Mouse (Mus musculus): ENCODE data around the gene Nlrp14. TPM values are rescaled to one million over a fixed set of nuclear protein-coding genes. Genes with fewer than 3 reads are reported as not detected.
"Not testable (repeated sequence)": the region's sequence is repeated elsewhere in the genome, so short reads cannot be mapped to it uniquely, and the experiment has no call there.

The Nlrp14 gene
- polyA plus RNA-seq (2014; fragmentation: Nextera tagmentation; extraction: Ambion mirVana): not detected in 2 replicates

DNA sequence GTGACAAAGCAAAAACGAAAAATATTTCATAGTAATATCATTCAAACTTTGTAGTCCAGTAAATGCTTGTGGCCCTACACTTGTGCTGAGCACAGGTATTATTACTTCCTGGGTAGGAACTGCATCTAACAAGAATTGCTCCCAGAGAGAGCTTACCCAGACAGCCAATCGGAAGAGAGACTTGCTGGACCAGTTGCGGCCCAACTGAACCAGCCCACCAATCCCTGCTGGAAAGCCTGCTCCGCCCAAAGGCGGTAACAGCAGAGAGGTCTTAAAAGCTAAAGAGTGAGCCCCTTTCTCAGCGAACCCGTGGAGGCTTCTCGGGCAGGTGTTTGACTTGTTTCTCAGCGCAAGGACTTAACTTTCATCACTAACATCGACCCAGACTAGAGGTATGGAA lies at the start of gene Nlrp14:
TSS of gene Nlrp14 (plus strand) at position 301 of the 400 bp plus-strand sequence.
- no peak within 1 kb of the TSS for H3K9ac ChIP-seq (ENCODE audit: low read depth, low read length)
- ATAC-seq (replicated peaks; ENCODE audit: insufficient number of reproducible peaks, low FRiP score, low TSS enrichment): no peak
- no peaks in the 10 kb centered on the region for H3K36me3 ChIP-seq (ENCODE audit: control insufficient read depth, insufficient read depth, low read length)
- no peaks in the 10 kb centered on the region for H3K27me3 ChIP-seq (ENCODE audit: control insufficient read depth, insufficient read depth, low read length)
- 78% methylated on average over 10 of the region's 10 CpGs for WGBS (ENCODE audit: insufficient replicate concordance)
- no peak within 1 kb of the TSS for H3K4me2 ChIP-seq
- no peak within 1 kb of the TSS for H3K27ac ChIP-seq (ENCODE audit: low read depth, low read length)
- no peaks in the 10 kb centered on the region for H3K9me3 ChIP-seq (replicated peaks; ENCODE audit: control insufficient read depth, low read length)
- no peak within 1 kb of the TSS for H3K4me3 ChIP-seq (ENCODE audit: low read depth, low read length)
- no peaks in the 10 kb centered on the region for H3K4me1 ChIP-seq (ENCODE audit: control insufficient read depth, insufficient read depth, low read length)

DNA sequence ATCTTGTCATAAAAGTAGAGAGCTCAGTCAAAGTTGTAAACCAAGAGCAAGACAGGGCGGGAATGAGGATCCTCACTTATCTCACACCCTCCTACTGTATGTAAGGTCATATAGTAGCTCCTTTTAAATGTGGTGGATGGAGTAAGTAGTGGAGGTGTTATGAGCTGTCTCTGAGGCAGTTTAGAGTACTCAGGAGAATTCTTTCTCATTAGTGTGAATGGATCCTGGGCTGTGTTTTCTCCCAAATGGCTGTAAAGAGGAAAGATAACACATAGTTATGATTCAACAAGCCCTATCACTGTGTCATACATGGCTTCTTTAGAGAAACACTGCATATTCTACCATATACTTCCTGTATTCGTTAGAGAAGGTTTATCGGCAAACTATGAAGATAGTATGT lies 35.8 kb upstream of the Nlrp14 start, which contains the start of gene Olfr715:
TSS of gene Olfr715 (minus strand) at position 101 of the 400 bp plus-strand sequence.
- not testable (repeated sequence) for H3K27me3 ChIP-seq (ENCODE audit: control insufficient read depth, insufficient read depth, low read length); H3K9me3 ChIP-seq (replicated peaks; ENCODE audit: control insufficient read depth, low read length); H3K36me3 ChIP-seq (ENCODE audit: control insufficient read depth, insufficient read depth, low read length); H3K27ac ChIP-seq (ENCODE audit: low read depth, low read length); H3K4me3 ChIP-seq (ENCODE audit: low read depth, low read length); H3K4me2 ChIP-seq; H3K4me1 ChIP-seq (ENCODE audit: control insufficient read depth, insufficient read depth, low read length); ATAC-seq (replicated peaks; ENCODE audit: insufficient number of reproducible peaks, low FRiP score, low TSS enrichment); H3K9ac ChIP-seq (ENCODE audit: low read depth, low read length)
- 88% methylated on average over 2 of the region's 3 CpGs for WGBS (ENCODE audit: insufficient replicate concordance)

- H3K9ac ChIP-seq (ENCODE audit: low read depth, low read length); H3K4me3 ChIP-seq (ENCODE audit: low read depth, low read length); H3K27me3 ChIP-seq (ENCODE audit: control insufficient read depth, insufficient read depth, low read length); ATAC-seq (replicated peaks; ENCODE audit: insufficient number of reproducible peaks, low FRiP score, low TSS enrichment); H3K4me1 ChIP-seq (ENCODE audit: control insufficient read depth, insufficient read depth, low read length); H3K36me3 ChIP-seq (ENCODE audit: control insufficient read depth, insufficient read depth, low read length); H3K4me2 ChIP-seq; H3K27ac ChIP-seq (ENCODE audit: low read depth, low read length); H3K9me3 ChIP-seq (replicated peaks; ENCODE audit: control insufficient read depth, low read length): not testable (repeated sequence)
- 59% methylated on average over 2 of the region's 2 CpGs for WGBS (ENCODE audit: insufficient replicate concordance)
Observed at GRCm38 (mm10) chr7:107138027-107138426, 28.8 kb upstream of the Nlrp14 start, which contains the start of gene Olfr716. Olfr716 (plus strand) TSS chr7:107138327.

DNA sequence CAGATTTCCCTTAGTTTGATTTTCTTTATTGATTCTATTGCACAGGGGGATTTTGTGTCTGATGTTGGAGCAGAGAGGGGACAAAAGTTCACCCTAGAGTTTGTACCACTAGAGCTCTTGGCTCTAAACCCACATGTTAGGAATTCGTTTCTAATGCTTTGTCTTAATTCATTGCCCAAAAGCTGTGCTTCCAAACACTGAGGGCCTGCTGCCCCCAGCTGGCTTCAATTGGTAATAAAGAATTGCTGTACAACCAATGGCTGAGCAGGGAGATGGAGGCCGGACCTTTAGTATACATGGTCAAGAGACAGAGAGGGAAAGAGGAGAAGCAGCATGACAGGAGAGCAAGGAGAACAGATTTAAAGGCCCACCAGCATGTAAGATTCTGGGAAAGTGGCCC lies 13.6 kb downstream of the Nlrp14 start:
- no peak for ATAC-seq (replicated peaks; ENCODE audit: insufficient number of reproducible peaks, low FRiP score, low TSS enrichment)
- Histone ChIP-seq H3K4me1 (ENCODE audit: control insufficient read depth, insufficient read depth, low read length) (no peaks in the 10 kb centered on the region), H3K27me3 (ENCODE audit: control insufficient read depth, insufficient read depth, low read length) (no peaks in the 10 kb centered on the region), H3K4me3 (ENCODE audit: low read depth, low read length) (no peak overlapping the region), H3K27ac (ENCODE audit: low read depth, low read length) (no peak overlapping the region), H3K36me3 (ENCODE audit: control insufficient read depth, insufficient read depth, low read length) (no peaks in the 10 kb centered on the region), H3K4me2 (no peak overlapping the region), H3K9ac (ENCODE audit: low read depth, low read length) (no peak overlapping the region), H3K9me3 (replicated peaks; ENCODE audit: control insufficient read depth, low read length) (no peaks in the 10 kb centered on the region)
- WGBS (ENCODE audit: insufficient replicate concordance): 42% methylated on average over 2 of the region's 2 CpGs

GRCm38 (mm10) chr7:107201817-107202216 lies 35.0 kb downstream of the Nlrp14 start:
- no peak for ATAC-seq (replicated peaks; ENCODE audit: insufficient number of reproducible peaks, low FRiP score, low TSS enrichment)
- Histone ChIP-seq H3K4me1 (ENCODE audit: control insufficient read depth, insufficient read depth, low read length) (no peaks in the 10 kb centered on the region), H3K4me2 (no peak overlapping the region), H3K27me3 (ENCODE audit: control insufficient read depth, insufficient read depth, low read length) (no peaks in the 10 kb centered on the region), H3K27ac (ENCODE audit: low read depth, low read length) (no peak overlapping the region), H3K9ac (ENCODE audit: low read depth, low read length) (no peak overlapping the region), H3K9me3 (replicated peaks; ENCODE audit: control insufficient read depth, low read length) (no peaks in the 10 kb centered on the region), H3K36me3 (ENCODE audit: control insufficient read depth, insufficient read depth, low read length) (no peaks in the 10 kb centered on the region), H3K4me3 (ENCODE audit: low read depth, low read length) (no peak overlapping the region)
- WGBS (ENCODE audit: insufficient replicate concordance): 36% methylated on average over 3 of the region's 3 CpGs

- Histone ChIP-seq H3K36me3 (ENCODE audit: control insufficient read depth, insufficient read depth, low read length) (no peaks in the 10 kb centered on the region), H3K9ac (ENCODE audit: low read depth, low read length) (no peak overlapping the region), H3K27me3 (ENCODE audit: control insufficient read depth, insufficient read depth, low read length) (peaks cover 32% of the 10 kb centered on the region), H3K4me3 (ENCODE audit: low read depth, low read length) (no peak overlapping the region), H3K27ac (ENCODE audit: low read depth, low read length) (no peak overlapping the region), H3K4me2 (no peak overlapping the region), H3K4me1 (ENCODE audit: control insufficient read depth, insufficient read depth, low read length) (no peaks in the 10 kb centered on the region), H3K9me3 (replicated peaks; ENCODE audit: control insufficient read depth, low read length) (peaks cover 10% of the 10 kb centered on the region)
- WGBS (ENCODE audit: insufficient replicate concordance): 77% methylated on average over 3 of the region's 3 CpGs
- no peak for ATAC-seq (replicated peaks; ENCODE audit: insufficient number of reproducible peaks, low FRiP score, low TSS enrichment)
Observed at GRCm38 (mm10) chr7:107207843-107208242, 41.1 kb downstream of the Nlrp14 start.

DNA sequence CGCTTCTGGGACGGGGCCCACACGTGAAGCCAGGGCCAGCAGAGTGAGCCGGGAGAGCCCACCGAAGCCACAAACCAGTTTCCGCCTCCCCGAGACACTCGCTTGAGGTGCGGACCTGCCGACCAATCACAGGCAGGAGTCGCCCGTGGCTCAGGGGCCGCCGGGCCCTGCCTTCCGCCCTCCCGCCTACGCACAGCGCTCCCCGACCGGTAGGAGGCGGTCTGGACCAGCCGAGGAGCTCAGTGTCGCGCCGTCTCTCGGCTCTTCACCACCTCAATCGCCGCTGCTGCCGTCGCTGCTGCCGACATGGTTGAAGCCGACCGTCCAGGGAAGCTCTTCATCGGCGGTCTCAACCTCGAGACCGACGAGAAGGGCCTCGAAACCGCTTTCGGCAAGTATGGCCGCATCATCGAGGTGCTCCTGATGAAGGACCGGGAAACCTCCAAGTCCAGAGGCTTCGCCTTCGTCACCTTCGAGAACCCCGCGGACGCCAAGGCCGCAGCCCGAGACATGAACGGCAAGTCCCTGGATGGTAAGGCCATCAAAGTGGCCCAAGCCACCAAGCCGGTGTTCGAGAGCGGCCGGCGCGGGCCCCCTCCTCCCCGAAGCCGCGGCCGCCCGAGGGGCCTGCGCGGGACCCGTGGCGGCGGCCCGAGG lies 42.5 kb downstream of the Nlrp14 start, which contains the start of gene Rbmxl2:
TSS of gene Rbmxl2 (plus strand) at position 242 of the 657 bp plus-strand sequence.
- WGBS (ENCODE audit: insufficient replicate concordance): 25% methylated on average over 63 of the region's 70 CpGs
- Histone ChIP-seq H3K36me3 (ENCODE audit: control insufficient read depth, insufficient read depth, low read length) (no peaks in the 10 kb centered on the region), H3K4me3 (ENCODE audit: low read depth, low read length) (peak within 1 kb of the TSS; percentile 23), H3K27me3 (ENCODE audit: control insufficient read depth, insufficient read depth, low read length) (peaks cover 36% of the 10 kb centered on the region), H3K4me2 (peak within 1 kb of the TSS; percentile 44), H3K4me1 (ENCODE audit: control insufficient read depth, insufficient read depth, low read length) (no peaks in the 10 kb centered on the region), H3K9ac (ENCODE audit: low read depth, low read length) (no peak within 1 kb of the TSS), H3K9me3 (replicated peaks; ENCODE audit: control insufficient read depth, low read length) (peaks cover 10% of the 10 kb centered on the region), H3K27ac (ENCODE audit: low read depth, low read length) (no peak within 1 kb of the TSS)
- ATAC-seq (replicated peaks; ENCODE audit: insufficient number of reproducible peaks, low FRiP score, low TSS enrichment): 0 out of 2 replicates have a peak, but pooled peaks have one; percentile 14

GRCm38 (mm10) chr7:107210126-107210576 lies 43.4 kb downstream of the Nlrp14 start:
- Histone ChIP-seq H3K27ac (ENCODE audit: low read depth, low read length) (no peak overlapping the region), H3K27me3 (ENCODE audit: control insufficient read depth, insufficient read depth, low read length) (peaks cover 38% of the 10 kb centered on the region), H3K4me1 (ENCODE audit: control insufficient read depth, insufficient read depth, low read length) (no peaks in the 10 kb centered on the region), H3K4me2 (peak overlapping the region; percentile 44), H3K36me3 (ENCODE audit: control insufficient read depth, insufficient read depth, low read length) (no peaks in the 10 kb centered on the region), H3K4me3 (ENCODE audit: low read depth, low read length) (peak overlapping the region; percentile 23), H3K9ac (ENCODE audit: low read depth, low read length) (no peak overlapping the region), H3K9me3 (replicated peaks; ENCODE audit: control insufficient read depth, low read length) (peaks cover 10% of the 10 kb centered on the region)
- WGBS (ENCODE audit: insufficient replicate concordance): 15% methylated on average over 56 of the region's 77 CpGs
- no peak for ATAC-seq (replicated peaks; ENCODE audit: insufficient number of reproducible peaks, low FRiP score, low TSS enrichment)

- H3K27ac ChIP-seq (ENCODE audit: low read depth, low read length): no peak overlapping the region
- H3K36me3 ChIP-seq (ENCODE audit: control insufficient read depth, insufficient read depth, low read length): no peaks in the 10 kb centered on the region
- H3K4me1 ChIP-seq (ENCODE audit: control insufficient read depth, insufficient read depth, low read length): no peaks in the 10 kb centered on the region
- no peaks in the 10 kb centered on the region for H3K9me3 ChIP-seq (replicated peaks; ENCODE audit: control insufficient read depth, low read length)
- no peak for ATAC-seq (replicated peaks; ENCODE audit: insufficient number of reproducible peaks, low FRiP score, low TSS enrichment)
- H3K9ac ChIP-seq (ENCODE audit: low read depth, low read length): no peak overlapping the region
- H3K4me3 ChIP-seq (ENCODE audit: low read depth, low read length): no peak overlapping the region
- no peak overlapping the region for H3K4me2 ChIP-seq
- peaks cover 17% of the 10 kb centered on the region for H3K27me3 ChIP-seq (ENCODE audit: control insufficient read depth, insufficient read depth, low read length)
Observed at GRCm38 (mm10) chr7:107215723-107216122, 48.9 kb downstream of the Nlrp14 start.
